Mouse (Mus musculus): Measurements from ENCODE around the gene Mrpl34. TPM values are rescaled to one million over a fixed set of nuclear protein-coding genes. Genes with fewer than 3 reads are reported as not detected.

The Mrpl34 gene
- total RNA-seq, 2 experiments from 2014 or later = 67.1 to 72.5 TPM

- intact Hi-C loops (cut with DNase I) = no loop called here
- DNase-seq (ENCODE audit: extremely low spot score in 1 of 2, low spot score in 2 of 2) = no peak
Measured at GRCm38 (mm10) chr8:71467201-71467600, 2.4 kb downstream of the Mrpl34 start.

- intact Hi-C loops (cut with DNase I) = no loop called here
- DNase-seq (ENCODE audit: extremely low spot score in 1 of 2, low spot score in 2 of 2) = no peak
Measured at GRCm38 (mm10) chr8:71468001-71468400, 3.2 kb downstream of the Mrpl34 start.

GRCm38 (mm10) chr8:71468916-71469315, 4.2 kb downstream of the Mrpl34 start, which contains the start of gene Dda1:
Gene Dda1, plus strand, starts transcription at chr8:71469199.
- peak; percentile 98 to 99 for DNase-seq (ENCODE audit: extremely low spot score in 1 of 2, low spot score in 2 of 2)
- intact Hi-C loops (cut with DNase I) = no loop called here

- intact Hi-C loops (cut with DNase I) = no loop called here
- DNase-seq (ENCODE audit: extremely low spot score in 1 of 2, low spot score in 2 of 2) = peak; percentile 65 to 84
Measured at GRCm38 (mm10) chr8:71469411-71469810, 4.7 kb downstream of the Mrpl34 start.

- no peak for DNase-seq (ENCODE audit: extremely low spot score in 1 of 2, low spot score in 2 of 2)
Measured at GRCm38 (mm10) chr8:71470146-71470912, 5.6 kb downstream of the Mrpl34 start.

GRCm38 (mm10) chr8:71470913-71471255, 6.1 kb downstream of the Mrpl34 start:
- DNase-seq (ENCODE audit: extremely low spot score in 1 of 2, low spot score in 2 of 2) = no peak
- intact Hi-C loops (cut with DNase I) = no loop called here

More at GRCm38 (mm10) chr8:71470146-71470912, 5.6 kb downstream of the Mrpl34 start:
- intact Hi-C loops (cut with DNase I) = no loop called here

- intact Hi-C loops (cut with DNase I) = no loop called here
Measured at GRCm38 (mm10) chr8:71471861-71472260, 7.1 kb downstream of the Mrpl34 start.

GRCm38 (mm10) chr8:71472601-71473386, 8.0 kb downstream of the Mrpl34 start:
- peak in 1 of 2 experiments; percentile 29 for DNase-seq (ENCODE audit: extremely low spot score in 1 of 2, low spot score in 2 of 2)
- intact Hi-C loops (cut with DNase I) = no loop called here

More at GRCm38 (mm10) chr8:71471861-71472260, 7.1 kb downstream of the Mrpl34 start:
- DNase-seq (ENCODE audit: extremely low spot score in 1 of 2, low spot score in 2 of 2) = peak in 1 of 2 experiments; percentile 30

- peak in 1 of 2 experiments; percentile 37 for DNase-seq (ENCODE audit: extremely low spot score in 1 of 2, low spot score in 2 of 2)
- intact Hi-C loops (cut with DNase I) = no loop called here
Measured at GRCm38 (mm10) chr8:71474344-71474743, 9.6 kb downstream of the Mrpl34 start.

- intact Hi-C loops (cut with DNase I) = no loop called here
- DNase-seq (ENCODE audit: extremely low spot score in 1 of 2, low spot score in 2 of 2) = peak in 1 of 2 experiments; percentile 43
Measured at GRCm38 (mm10) chr8:71474785-71475701, 10.3 kb downstream of the Mrpl34 start.

- DNase-seq (ENCODE audit: extremely low spot score in 1 of 2, low spot score in 2 of 2) = peak in 1 of 2 experiments; percentile 31
- intact Hi-C loops (cut with DNase I) = no loop called here
Measured at GRCm38 (mm10) chr8:71475702-71476075, 10.9 kb downstream of the Mrpl34 start.

- DNase-seq (ENCODE audit: extremely low spot score in 1 of 2, low spot score in 2 of 2) = peak; percentile 62 to 92
- intact Hi-C loops (cut with DNase I) = no loop called here
Measured at GRCm38 (mm10) chr8:71476099-71476940, 11.6 kb downstream of the Mrpl34 start.

- peak in 1 of 2 experiments; percentile 66 for DNase-seq (ENCODE audit: extremely low spot score in 1 of 2, low spot score in 2 of 2)
- intact Hi-C loops (cut with DNase I) = no loop called here
Measured at GRCm38 (mm10) chr8:71477196-71477845, 12.6 kb downstream of the Mrpl34 start.

GRCm38 (mm10) chr8:71478943-71479342, 14.2 kb downstream of the Mrpl34 start:
- no peak for DNase-seq (ENCODE audit: extremely low spot score in 1 of 2, low spot score in 2 of 2)
- intact Hi-C loops (cut with DNase I) = no loop called here

- no peak for DNase-seq (ENCODE audit: extremely low spot score in 1 of 2, low spot score in 2 of 2)
- intact Hi-C loops (cut with DNase I) = no loop called here
Measured at GRCm38 (mm10) chr8:71483932-71484331, 19.2 kb downstream of the Mrpl34 start.

- intact Hi-C loops (cut with DNase I) = no loop called here
Measured at GRCm38 (mm10) chr8:71484736-71485135, 20.0 kb downstream of the Mrpl34 start.

More at GRCm38 (mm10) chr8:71484736-71485135, 20.0 kb downstream of the Mrpl34 start:
- DNase-seq (ENCODE audit: extremely low spot score in 1 of 2, low spot score in 2 of 2) = no peak
